Mouse (Mus musculus) kidney, embryonic 14.5 days (tissue): ENCODE measurements at regions not wholly inside any gene's neighbourhood (a gene's known extent, or its start where the extent isn't known, plus 50 kb on each side); places are given as distances from the start of the nearest gene placed in this dataset.
A peak's percentile ranks its signal among the peaks of the same experiment; 100 is the strongest.

Experiments used
- ATAC-seq: fragments of 200-750 bp; cut with Nextera tagmentation; 2 replicates; pipeline ENCODE4 v1.8.0; 2017; ENCODE audit warnings: moderate number of reproducible peaks, mild to moderate bottlenecking, moderate TSS enrichment, moderate library complexity; ENCODE audit not compliant: low FRiP score, low TSS enrichment
- H3K27ac ChIP-seq: fragments of 300-500 bp; sonication (generic); 2 replicates; pipeline ENCODE4 v1.5.1; 2014; ENCODE audit warnings: low read depth, mild to moderate bottlenecking, low read length, moderate library complexity, mixed read lengths
- H3K27me3 ChIP-seq: fragments of 300-500 bp; sonication (generic); 2 replicates; pipeline ENCODE4 v1.6.1; 2014; ENCODE audit warnings: mild to moderate bottlenecking, low read length; ENCODE audit not compliant: control insufficient read depth, insufficient read depth
- H3K36me3 ChIP-seq: fragments of 300-500 bp; sonication (generic); 2 replicates; pipeline ENCODE4 v1.6.1; 2014; ENCODE audit warnings: low read length, mixed read lengths; ENCODE audit not compliant: control insufficient read depth, insufficient read depth
- H3K4me1 ChIP-seq: fragments of 300-500 bp; sonication (generic); 2 replicates; pipeline ENCODE4 v1.6.1; 2014; ENCODE audit warnings: low read length, mixed read lengths; ENCODE audit not compliant: control insufficient read depth, insufficient read depth
- H3K4me2 ChIP-seq: fragments of 300-500 bp; sonication (generic); replicated peaks from 2 replicates; pipeline ENCODE4 v1.6.1; 2014; ENCODE audit warnings: low read depth, mild to moderate bottlenecking, low read length
- H3K4me3 ChIP-seq: fragments of 300-500 bp; sonication (generic); 2 replicates; pipeline ENCODE4 v1.5.1; 2014; ENCODE audit warnings: mild to moderate bottlenecking, low read length
- H3K9ac ChIP-seq: fragments of 300-500 bp; sonication (generic); 2 replicates; pipeline ENCODE4 v1.6.1; 2014; ENCODE audit warnings: low read depth, mild to moderate bottlenecking, low read length, moderate library complexity
- H3K9me3 ChIP-seq: fragments of 300-500 bp; sonication (generic); 2 replicates; pipeline ENCODE4 v1.6.1; 2016; ENCODE audit warnings: low read length; ENCODE audit not compliant: control insufficient read depth
- WGBS: fragments of 180-500 bp; shearing (Covaris S2); extraction: QIAGEN DNeasy Blood & Tissue Kit; methylation state at CpG from one replicate; pipeline ENCODE4 v1.1.7; 2014; 5-methylcytosine and 5-hydroxymethylcytosine counted together

GRCm38 (mm10) chr5:54200032-54200431 lies 201.7 kb downstream of the Stim2 start:
- no peak overlapping the region for H3K4me3 ChIP-seq
- no peaks in the 10 kb centered on the region for H3K27me3 ChIP-seq
- no peak overlapping the region for H3K4me2 ChIP-seq
- 0 out of 2 replicates have a peak, but pooled peaks cover 5% of the 10 kb centered on the region for H3K4me1 ChIP-seq
- WGBS: 60% methylated on average over 3 of the region's 3 CpGs
- no peak overlapping the region for H3K9ac ChIP-seq
- no peak overlapping the region for H3K27ac ChIP-seq
- no peaks in the 10 kb centered on the region for H3K9me3 ChIP-seq
- no peak; the same call in 1 of the 2 replicates for ATAC-seq
- H3K36me3 ChIP-seq: no peaks in the 10 kb centered on the region

GRCm38 (mm10) chr5:54200587-54200986 lies 202.3 kb downstream of the Stim2 start:
- Histone ChIP-seq H3K9ac (no peak overlapping the region), H3K27ac (no peak overlapping the region), H3K4me3 (no peak overlapping the region), H3K4me2 (no peak overlapping the region), H3K9me3 (no peaks in the 10 kb centered on the region), H3K4me1 (0 out of 2 replicates have a peak, but pooled peaks cover 5% of the 10 kb centered on the region), H3K27me3 (no peaks in the 10 kb centered on the region), H3K36me3 (no peaks in the 10 kb centered on the region)
- 77% methylated on average over 5 of the region's 5 CpGs for WGBS
- no peak for ATAC-seq

GRCm38 (mm10) chr5:54211457-54211856 lies 213.2 kb downstream of the Stim2 start:
- Histone ChIP-seq H3K36me3 (no peaks in the 10 kb centered on the region), H3K27me3 (no peaks in the 10 kb centered on the region), H3K4me2 (no peak overlapping the region), H3K9ac (no peak overlapping the region), H3K27ac (no peak overlapping the region), H3K9me3 (no peaks in the 10 kb centered on the region), H3K4me3 (no peak overlapping the region), H3K4me1 (peaks cover 4% of the 10 kb centered on the region; the same call in 1 of the 2 replicates)
- ATAC-seq: no peak

- Histone ChIP-seq H3K4me1 (peaks cover 4% of the 10 kb centered on the region; the same call in 1 of the 2 replicates), H3K4me2 (no peak overlapping the region), H3K27me3 (no peaks in the 10 kb centered on the region), H3K9ac (no peak overlapping the region), H3K4me3 (no peak overlapping the region), H3K9me3 (no peaks in the 10 kb centered on the region), H3K27ac (no peak overlapping the region), H3K36me3 (no peaks in the 10 kb centered on the region)
- ATAC-seq: peak; percentile 79
- WGBS: 26% methylated on average over 5 of the region's 5 CpGs
These were observed 213.8 kb downstream of the Stim2 start for GRCm38 (mm10) chr5:54212038-54212589.

GRCm38 (mm10) chr5:54225031-54225430 lies 226.7 kb downstream of the Stim2 start:
- no peaks in the 10 kb centered on the region for H3K4me1 ChIP-seq
- no peaks in the 10 kb centered on the region for H3K36me3 ChIP-seq
- H3K4me2 ChIP-seq: no peak overlapping the region
- H3K27ac ChIP-seq: no peak overlapping the region
- no peak for ATAC-seq
- no peaks in the 10 kb centered on the region for H3K9me3 ChIP-seq
- H3K9ac ChIP-seq: no peak overlapping the region
- H3K27me3 ChIP-seq: no peaks in the 10 kb centered on the region
- no peak overlapping the region for H3K4me3 ChIP-seq

GRCm38 (mm10) chr5:54234580-54234979 lies 236.3 kb downstream of the Stim2 start:
- Histone ChIP-seq H3K4me3 (no peak overlapping the region), H3K27me3 (no peaks in the 10 kb centered on the region), H3K9me3 (no peaks in the 10 kb centered on the region), H3K4me2 (no peak overlapping the region), H3K4me1 (no peaks in the 10 kb centered on the region), H3K36me3 (no peaks in the 10 kb centered on the region), H3K27ac (no peak overlapping the region), H3K9ac (no peak overlapping the region)
- no peak for ATAC-seq
- WGBS: 71% methylated on average over 1 of the region's 1 CpGs

GRCm38 (mm10) chr5:54235226-54235625 lies 236.9 kb downstream of the Stim2 start:
- WGBS: 57% methylated on average over 6 of the region's 6 CpGs
- H3K9ac ChIP-seq: no peak overlapping the region
- no peak overlapping the region for H3K4me3 ChIP-seq
- H3K36me3 ChIP-seq: no peaks in the 10 kb centered on the region
- no peaks in the 10 kb centered on the region for H3K4me1 ChIP-seq
- H3K9me3 ChIP-seq: no peaks in the 10 kb centered on the region
- H3K27ac ChIP-seq: no peak overlapping the region
- no peak for ATAC-seq
- H3K4me2 ChIP-seq: no peak overlapping the region
- H3K27me3 ChIP-seq: no peaks in the 10 kb centered on the region

- H3K27me3 ChIP-seq: no peaks in the 10 kb centered on the region
- H3K36me3 ChIP-seq: no peaks in the 10 kb centered on the region
- no peaks in the 10 kb centered on the region for H3K9me3 ChIP-seq
- no peak overlapping the region for H3K27ac ChIP-seq
- H3K4me1 ChIP-seq: no peaks in the 10 kb centered on the region
- WGBS: 83% methylated on average over 2 of the region's 2 CpGs
- H3K4me3 ChIP-seq: no peak overlapping the region
- no peak overlapping the region for H3K4me2 ChIP-seq
- no peak for ATAC-seq
- H3K9ac ChIP-seq: no peak overlapping the region
These were observed 238.9 kb downstream of the Stim2 start for GRCm38 (mm10) chr5:54237226-54237625.

GRCm38 (mm10) chr5:54238646-54239167 lies 240.4 kb downstream of the Stim2 start:
- Histone ChIP-seq H3K36me3 (no peaks in the 10 kb centered on the region), H3K27ac (no peak overlapping the region), H3K4me1 (no peaks in the 10 kb centered on the region), H3K4me2 (no peak overlapping the region), H3K27me3 (no peaks in the 10 kb centered on the region), H3K4me3 (no peak overlapping the region), H3K9me3 (no peaks in the 10 kb centered on the region), H3K9ac (no peak overlapping the region)
- 77% methylated on average over 3 of the region's 3 CpGs for WGBS
- no peak for ATAC-seq
